Mouse (Mus musculus): ENCODE results near the gene Zpbp2. TPM values are rescaled to one million over a fixed set of nuclear protein-coding genes. Genes with fewer than 3 reads are reported as not detected.

The Zpbp2 gene
- total and polyA plus RNA-seq, 3 experiments, result 0.12 to 0.58 TPM; not detected in 1

DNA sequence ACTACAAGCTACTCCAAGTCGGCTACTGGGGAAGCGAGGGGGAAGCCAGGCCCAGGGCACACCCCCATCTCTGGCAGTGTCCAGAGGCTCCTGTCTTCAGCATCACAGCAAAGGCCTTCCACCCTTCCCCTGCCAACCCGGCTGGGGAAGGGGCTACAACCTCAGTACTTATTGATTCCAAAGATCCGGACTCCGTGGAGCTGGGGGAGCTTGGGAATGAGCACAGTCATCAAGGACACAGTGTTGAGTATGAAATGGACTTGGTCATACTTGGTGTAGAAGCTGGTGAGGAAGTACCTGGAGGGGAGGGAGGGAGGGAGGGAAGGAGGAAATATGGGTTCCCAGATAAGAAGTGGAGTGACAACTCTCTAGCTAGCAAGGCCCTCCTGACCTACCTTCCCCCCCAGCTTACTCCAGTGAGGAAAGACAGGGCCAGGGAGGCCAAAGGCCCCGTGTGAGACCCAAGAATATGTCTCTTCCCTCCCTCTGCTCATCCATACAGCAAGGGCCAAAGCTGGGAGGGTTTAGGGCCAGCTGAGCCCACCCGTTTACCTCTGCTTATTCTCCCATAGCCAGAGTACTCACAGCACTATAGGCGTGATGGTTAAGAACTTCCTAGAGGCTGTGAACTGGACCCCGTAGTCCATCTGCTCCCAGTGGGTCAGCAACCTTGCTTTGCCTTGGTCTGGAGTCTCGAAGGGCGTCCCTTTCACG is 31.8 kb downstream of the Zpbp2 start:
- peak overlapping the region; percentile 75 for H3K9ac ChIP-seq (ENCODE audit: control insufficient read depth, low read depth, low read length, poor library complexity, severe bottlenecking)
- peak; percentile 94 for DNase-seq (ENCODE audit: low read depth, low spot score)
- H3K79me2 ChIP-seq (ENCODE audit: control insufficient read depth, insufficient read depth, low read length, poor library complexity), result peaks cover 30% of the 10 kb centered on the region
- peak overlapping the region; percentile 99 for H3K27ac ChIP-seq (ENCODE audit: control insufficient read depth, low read depth, low read length)
- peaks cover 2 to 59% of the 10 kb centered on the region in 2 experiments; a peak in 3 of 4 replicates for H3K36me3 ChIP-seq (ENCODE audit: control insufficient read depth in 1 of 2, insufficient read depth in 2 of 2, low read length in 2 of 2)
- H3K27me3 ChIP-seq (ENCODE audit: control insufficient read depth in 1 of 2, insufficient read depth in 2 of 2, low read length in 2 of 2), result no peaks in the 10 kb centered on the region
- peaks cover 38 to 65% of the 10 kb centered on the region in 2 experiments for H3K4me1 ChIP-seq (ENCODE audit: control insufficient read depth in 1 of 2, insufficient read depth in 2 of 2, low read length in 2 of 2)
- H3K4me3 ChIP-seq (ENCODE audit: control insufficient read depth in 1 of 2, insufficient read depth in 1 of 2, low read depth in 2 of 2, low read length in 2 of 2), result peak overlapping the region; percentile 18 to 32
- H3K9me3 ChIP-seq (replicated peaks; ENCODE audit: insufficient read depth, low read length), result no peaks in the 10 kb centered on the region
- TF ChIP-seq USF1 (IDR thresholded peaks at IDR 0.05; ENCODE audit: low read depth, low read length) (0 out of 2 replicates have a peak, but pooled peaks have one; percentile 19), UBTF (IDR thresholded peaks at IDR 0.05; ENCODE audit: borderline replicate concordance, insufficient read depth, low read depth, low read length) (0 out of 2 replicates have a peak, but pooled peaks have one; percentile 37), BHLHE40 (IDR thresholded peaks at IDR 0.05; ENCODE audit: borderline replicate concordance, low read depth, low read length) (peak; percentile 19; the same call in 1 of the 2 replicates), USF2 (IDR thresholded peaks at IDR 0.05; ENCODE audit: borderline replicate concordance in 1 of 2, insufficient read depth in 1 of 2, low read depth in 1 of 2, low read length in 2 of 2) (no peak), SMC3 (IDR thresholded peaks at IDR 0.05; ENCODE audit: low read depth, low read length) (no peak), EP300 (IDR thresholded peaks at IDR 0.05; ENCODE audit: low read depth in 1 of 2, low read length in 2 of 2) (peak; percentile 89), POLR2AphosphoS2 (IDR thresholded peaks at IDR 0.05; ENCODE audit: low read length) (peak; percentile 65; the same call in 1 of the 2 replicates), MAFK (IDR thresholded peaks at IDR 0.05; ENCODE audit: borderline replicate concordance, low read depth, low read length) (no peak; the same call in 1 of the 2 replicates), ZC3H11A (IDR thresholded peaks at IDR 0.05; ENCODE audit: low read depth, low read length) (peak; percentile 3; the same call in 1 of the 2 replicates), GABPA (IDR thresholded peaks at IDR 0.05; ENCODE audit: low read depth, low read length) (no peak), SIN3A (IDR thresholded peaks at IDR 0.05; ENCODE audit: low read length) (no peak; the same call in none of the 2 replicates), ZKSCAN1 (IDR thresholded peaks at IDR 0.05; ENCODE audit: low read depth, low read length) (no peak), HCFC1 (IDR thresholded peaks at IDR 0.05; ENCODE audit: low read depth, low read length) (peak; percentile 43; the same call in 1 of the 2 replicates), CHD2 (IDR thresholded peaks at IDR 0.05; ENCODE audit: low read length) (no peak; the same call in 1 of the 2 replicates), E2F4 (IDR thresholded peaks at IDR 0.05; ENCODE audit: borderline replicate concordance, low read depth, low read length) (no peak), NRF1 (IDR thresholded peaks at IDR 0.05; ENCODE audit: insufficient read depth, low read depth, low read length, poor library complexity, severe bottlenecking) (no peak), MEF2A (IDR thresholded peaks at IDR 0.05; ENCODE audit: extremely low read depth, insufficient replicate concordance, low read depth, low read length, poor library complexity, severe bottlenecking) (no peak), KAT2A (conservative IDR thresholded peaks at IDR 0.05; ENCODE audit: low read depth, low read length) (no peak; the same call in 1 of the 2 replicates), MAX (IDR thresholded peaks at IDR 0.05; ENCODE audit: low read length) (0 out of 2 replicates have a peak, but pooled peaks have one; percentile 38), JUND (IDR thresholded peaks at IDR 0.05; ENCODE audit: low read depth, low read length) (no peak), NELFE (IDR thresholded peaks at IDR 0.05; ENCODE audit: low read depth, low read length) (peak; percentile 57), CTCF (IDR thresholded peaks at IDR 0.05 in 2 of 3, conservative IDR thresholded peaks at IDR 0.05 in 1 of 3; ENCODE audit: control insufficient read depth in 1 of 3, insufficient read depth in 1 of 3, low read depth in 2 of 3, low read length in 3 of 3, poor library complexity in 1 of 3, severe bottlenecking in 1 of 3) (no peak), ZMIZ1 (IDR thresholded peaks at IDR 0.05; ENCODE audit: low read depth, low read length) (peak; percentile 79; the same call in 1 of the 2 replicates), CHD1 (IDR thresholded peaks at IDR 0.05; ENCODE audit: low read depth, low read length) (peak; percentile 63; the same call in 1 of the 2 replicates), TBP (IDR thresholded peaks at IDR 0.05; ENCODE audit: low read depth, low read length) (peak; percentile 57; the same call in 1 of the 2 replicates), RAD21 (IDR thresholded peaks at IDR 0.05; ENCODE audit: low read depth, low read length) (no peak), MYB (IDR thresholded peaks at IDR 0.05; ENCODE audit: low read depth, low read length) (no peak), RCOR1 (IDR thresholded peaks at IDR 0.05; ENCODE audit: low read depth, low read length) (peak; percentile 41; the same call in 1 of the 2 replicates), GATA1 (IDR thresholded peaks at IDR 0.05; ENCODE audit: low read depth, low read length) (peak; percentile 88), POLR2AphosphoS5 (IDR thresholded peaks at IDR 0.05; ENCODE audit: borderline replicate concordance, low read depth, low read length) (no peak), POLR2A (IDR thresholded peaks at IDR 0.05; ENCODE audit: control insufficient read depth in 1 of 2, insufficient read depth in 1 of 2, low read depth in 1 of 2, low read length in 2 of 2, poor library complexity in 1 of 2) (no peak; a peak in 1 of 4 replicates), MYC (IDR thresholded peaks at IDR 0.05; ENCODE audit: low read depth, low read length) (peak; percentile 68; the same call in 1 of the 2 replicates), TCF12 (IDR thresholded peaks at IDR 0.05; ENCODE audit: low read depth, low read length) (peak; percentile 92), MAZ (IDR thresholded peaks at IDR 0.05; ENCODE audit: low read depth, low read length) (peak; percentile 91; the same call in 1 of the 2 replicates), TAL1 (IDR thresholded peaks at IDR 0.05; ENCODE audit: low read length) (peak; percentile 80)
